ENCODE assay signal across 20 mouse cellular contexts in genomic region chr13:43666130-43666529, GRCm38 (mm10). TPM values are rescaled to one million over a fixed set of nuclear protein-coding genes. Genes with fewer than 3 reads are reported as not detected.
DNase-seq lines count a peak whose midpoint lies in the region; ATAC-seq and TF ChIP-seq lines count a peak whose summit lies in the region.
"Had no signal": no experiment of that assay in that cellular context is flagged by ENCODE, and none has a peak within 500 bp of the region (broad histone marks: within the 10 kb centered on the region; RNA-seq: fewer than 3 reads in every experiment).

No protein-coding gene starts in this region.

- peak overlapping the region; percentile 7; the same call in 1 of the 2 replicates for H3K27ac ChIP-seq in forebrain, embryonic 16.5 days (ENCODE audit: low read length)
- no peak overlapping the region for H3K27ac ChIP-seq in forebrain, embryonic 13.5 days
- H3K27ac ChIP-seq in layer of hippocampus, adult 2 months: peak overlapping the region; percentile 59; the same call in 1 of the 2 replicates
- H3K27ac ChIP-seq: gastrocnemius, adult 2 months; hindbrain, embryonic 12.5 days; hindbrain, embryonic 15.5 days had no signal

- no peak overlapping the region for H3K4me2 ChIP-seq in forebrain, embryonic 16.5 days (ENCODE audit: low read length)
- no peak overlapping the region for H3K4me2 ChIP-seq in forebrain, embryonic 13.5 days
- H3K4me2 ChIP-seq: heart, embryonic 11.5 days; hindbrain, embryonic 12.5 days; hindbrain, embryonic 15.5 days had no signal

- TF ChIP-seq CTCF in layer of hippocampus, adult 2 months (conservative IDR thresholded peaks at IDR 0.05): no peak

- no peak overlapping the region for H3K4me3 ChIP-seq in forebrain, embryonic 16.5 days (replicated peaks; ENCODE audit: low read length)
- no peak overlapping the region for H3K4me3 ChIP-seq in forebrain, embryonic 13.5 days
- H3K4me3 ChIP-seq in layer of hippocampus, adult 2 months: no peak overlapping the region
- H3K4me3 ChIP-seq: gastrocnemius, adult 2 months; hindbrain, embryonic 12.5 days; hindbrain, embryonic 15.5 days had no signal

- no peak overlapping the region for H3K9ac ChIP-seq in forebrain, embryonic 16.5 days (replicated peaks; ENCODE audit: low read depth, low read length)
- H3K9ac ChIP-seq in forebrain, embryonic 13.5 days: no peak overlapping the region
- H3K9ac ChIP-seq: hindbrain, embryonic 12.5 days; hindbrain, embryonic 15.5 days had no signal

- no peaks in the 10 kb centered on the region for H3K27me3 ChIP-seq in forebrain, embryonic 16.5 days (replicated peaks; ENCODE audit: control insufficient read depth, insufficient read depth, low read length)
- H3K27me3 ChIP-seq in forebrain, embryonic 13.5 days: no peaks in the 10 kb centered on the region
- H3K27me3 ChIP-seq: hindbrain, embryonic 12.5 days; hindbrain, embryonic 15.5 days had no signal

- DNase-seq in cerebellum, adult 11-12 months: peak; percentile 11
- DNase-seq in layer of hippocampus, adult 2 months (ENCODE audit: low spot score in 2 of 2): no peak
- no peak for DNase-seq in layer of hippocampus, postnatal 14 days (ENCODE audit: low spot score in 2 of 2)
- peak; percentile 32 for DNase-seq in brain, embryonic 18.5 days (ENCODE audit: low read depth, low spot score)
- DNase-seq in kidney, adult 9 months: no peak
- DNase-seq: adrenal gland, postnatal 10 days; adrenal gland, postnatal 36 days; cerebellum, adult 9-10 months; gastrocnemius, adult 2 months; gastrocnemius, postnatal 14 days; heart, adult 11 months; kidney, adult 2 months had no signal

- no peak for ATAC-seq in cerebellum, adult (ENCODE audit: insufficient number of reproducible peaks, low FRiP score, low TSS enrichment)
- ATAC-seq in forebrain, embryonic 16.5 days: peak; percentile 76
- ATAC-seq in forebrain, embryonic 13.5 days: no peak; the same call in 1 of the 2 replicates
- ATAC-seq: activated CD4-positive, CD25-positive, alpha-beta regulatory T cell, adult 4 months; intestine, postnatal 0 days had no signal

- H3K4me1 ChIP-seq in forebrain, embryonic 16.5 days (replicated peaks; ENCODE audit: control insufficient read depth, insufficient read depth, low read length): peaks cover 15% of the 10 kb centered on the region
- no peaks in the 10 kb centered on the region for H3K4me1 ChIP-seq in forebrain, embryonic 13.5 days
- H3K4me1 ChIP-seq: hindbrain, embryonic 12.5 days; hindbrain, embryonic 15.5 days had no signal

- H3K36me3 ChIP-seq in forebrain, embryonic 16.5 days (ENCODE audit: control insufficient read depth, insufficient read depth): no peaks in the 10 kb centered on the region
- H3K36me3 ChIP-seq in forebrain, embryonic 13.5 days (ENCODE audit: poor library complexity, severe bottlenecking): peaks cover 17% of the 10 kb centered on the region

- 66% methylated on average over 12 of the region's 12 CpGs for WGBS in forebrain, embryonic 16.5 days
- 82% methylated on average over 12 of the region's 12 CpGs for WGBS in forebrain, embryonic 13.5 days

- H3K9me3 ChIP-seq in forebrain, embryonic 16.5 days (ENCODE audit: control insufficient read depth, low read length): no peaks in the 10 kb centered on the region
- no peaks in the 10 kb centered on the region for H3K9me3 ChIP-seq in forebrain, embryonic 13.5 days (replicated peaks)
- H3K9me3 ChIP-seq: hindbrain, embryonic 15.5 days had no signal

RNA-seq across cellular contexts. Expression of gene Rnf182, which starts 50.6 kb away (rescaled TPM):
- 51.6 and 56.0 TPM in 2 replicates for polyA plus RNA-seq in forebrain, embryonic 16.5 days (2015; fragmentation: Nextera tagmentation; extraction: Ambion mirVana)
- polyA plus RNA-seq in forebrain, embryonic 13.5 days (2015; fragmentation: Nextera tagmentation; extraction: Ambion mirVana): 24.8 and 26.3 TPM in 2 replicates
- total RNA-seq in layer of hippocampus, adult 2 months (2021): 10 to 100 TPM; 35.8 to 37.8 TPM
- total RNA-seq in layer of hippocampus, postnatal 14 days (2021): 10 to 100 TPM; 37.3 to 41.8 TPM

Comparison
In these comparisons a context has a peak if more than half of its experiments do, and no peak if none do; other contexts are left out.
1. DNase-seq: peak in cerebellum, adult 11-12 months (single experiment) and brain, embryonic 18.5 days (single experiment); none in layer of hippocampus, adult 2 months (0 of 2), layer of hippocampus, postnatal 14 days (0 of 2) and kidney, adult 9 months (single experiment).